Mouse (Mus musculus) testis, adult 10 weeks (tissue): ENCODE results near the gene Ntn3. TPM values are rescaled to one million over a fixed set of nuclear protein-coding genes. Genes with fewer than 3 reads are reported as not detected.

Experiments
- polyA plus RNA-seq: library from polyadenylated mRNA; stranded (reverse); fragments of 350-450 nt; fragmentation: Illumina TruSeq; extraction: RNeasy Lipid Tissue Mini Kit (QIAGEN cat#74804); gene quantifications from one replicate; pipeline ENCODE4 v1.2.3, GENCODE M21; 2014; ENCODE audit warnings: low read depth, low replicate concordance

Gene Ntn3
- 0.06 TPM for polyA plus RNA-seq

DNA sequence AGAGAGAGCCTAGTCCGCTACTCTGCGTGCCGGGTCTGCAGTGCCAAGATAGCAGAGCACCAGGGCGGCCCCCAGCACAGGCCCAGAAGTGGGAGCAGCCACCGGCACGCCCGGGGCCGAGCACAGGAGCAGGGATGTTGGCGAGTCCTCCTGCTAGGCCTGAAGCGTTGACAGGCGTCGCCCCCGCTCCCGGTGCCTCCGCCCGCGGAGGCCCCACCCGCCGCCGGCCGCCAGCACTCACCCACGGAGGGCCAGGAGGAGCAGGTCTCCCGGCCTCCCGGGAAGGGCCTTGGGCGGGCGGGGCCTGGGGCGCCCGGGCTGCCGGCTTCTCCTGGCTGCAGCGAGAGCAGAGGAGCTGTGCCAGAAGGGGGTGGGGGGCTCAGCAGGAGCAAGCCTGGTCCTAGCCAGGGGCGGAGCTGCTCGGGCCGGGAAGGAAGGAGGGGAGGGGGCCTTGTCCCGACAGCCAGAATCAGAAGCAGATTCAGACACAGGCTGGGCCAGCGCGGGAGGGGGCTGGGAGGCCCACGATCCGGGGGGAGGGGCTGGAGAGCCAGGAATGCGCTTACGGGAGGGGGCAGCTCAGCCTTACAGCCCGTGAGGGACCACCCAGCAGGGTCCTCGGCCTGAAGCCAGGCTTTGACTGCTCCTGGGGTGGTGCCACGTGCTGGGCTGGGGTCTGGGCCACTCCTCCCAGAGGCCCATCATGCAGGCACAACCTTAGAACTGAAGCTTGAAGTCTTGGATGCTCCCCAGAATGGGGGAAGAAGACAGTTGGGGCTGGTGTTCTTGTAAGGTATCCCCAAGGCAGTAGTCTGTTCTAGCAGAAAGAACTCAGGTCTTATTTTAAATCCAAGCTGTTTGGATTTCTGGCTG is at the start of gene Ntn3:
TSS of gene Ntn3 (minus strand) at position 489 of the 873 bp plus-strand sequence.

DNA sequence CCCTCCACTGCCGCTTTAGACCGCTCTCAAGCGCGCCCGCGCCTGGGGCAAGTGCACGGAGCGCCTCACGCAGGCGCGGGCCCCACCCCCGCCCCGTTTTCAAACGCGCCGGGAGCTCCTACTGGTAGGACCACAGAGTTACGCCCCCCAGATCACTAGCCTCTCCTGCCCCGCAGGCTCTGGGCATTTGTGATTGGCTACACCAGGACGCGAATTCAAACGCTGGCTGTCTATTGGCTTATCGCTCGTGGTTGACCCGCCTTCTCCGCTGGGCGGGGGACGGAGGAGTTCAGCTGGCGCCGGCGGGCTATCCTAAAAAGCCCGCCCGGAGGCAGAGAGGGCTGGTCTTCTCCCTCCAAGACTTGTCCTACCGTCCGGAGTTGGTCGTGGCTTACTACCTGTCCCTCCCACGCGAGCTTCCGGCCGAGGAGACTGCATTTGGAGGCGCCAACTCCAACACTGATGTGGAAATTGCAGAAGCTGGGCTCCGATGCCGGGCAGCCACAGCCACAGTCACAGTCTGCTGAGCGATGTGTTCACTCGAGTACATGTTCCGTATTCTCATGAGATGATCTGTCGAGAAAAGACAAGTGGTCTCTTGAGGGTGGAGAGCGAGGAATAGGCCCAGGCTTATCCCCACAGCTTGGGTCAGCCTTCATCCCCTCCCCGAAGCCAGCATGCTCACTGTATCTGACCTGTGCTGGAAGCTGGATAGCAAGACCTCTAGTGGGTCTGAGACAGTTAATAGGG is 42.2 kb upstream of the Ntn3 start, which contains the start of gene Ccnf:
TSS of gene Ccnf (minus strand) at position 165 of the 750 bp plus-strand sequence.

DNA sequence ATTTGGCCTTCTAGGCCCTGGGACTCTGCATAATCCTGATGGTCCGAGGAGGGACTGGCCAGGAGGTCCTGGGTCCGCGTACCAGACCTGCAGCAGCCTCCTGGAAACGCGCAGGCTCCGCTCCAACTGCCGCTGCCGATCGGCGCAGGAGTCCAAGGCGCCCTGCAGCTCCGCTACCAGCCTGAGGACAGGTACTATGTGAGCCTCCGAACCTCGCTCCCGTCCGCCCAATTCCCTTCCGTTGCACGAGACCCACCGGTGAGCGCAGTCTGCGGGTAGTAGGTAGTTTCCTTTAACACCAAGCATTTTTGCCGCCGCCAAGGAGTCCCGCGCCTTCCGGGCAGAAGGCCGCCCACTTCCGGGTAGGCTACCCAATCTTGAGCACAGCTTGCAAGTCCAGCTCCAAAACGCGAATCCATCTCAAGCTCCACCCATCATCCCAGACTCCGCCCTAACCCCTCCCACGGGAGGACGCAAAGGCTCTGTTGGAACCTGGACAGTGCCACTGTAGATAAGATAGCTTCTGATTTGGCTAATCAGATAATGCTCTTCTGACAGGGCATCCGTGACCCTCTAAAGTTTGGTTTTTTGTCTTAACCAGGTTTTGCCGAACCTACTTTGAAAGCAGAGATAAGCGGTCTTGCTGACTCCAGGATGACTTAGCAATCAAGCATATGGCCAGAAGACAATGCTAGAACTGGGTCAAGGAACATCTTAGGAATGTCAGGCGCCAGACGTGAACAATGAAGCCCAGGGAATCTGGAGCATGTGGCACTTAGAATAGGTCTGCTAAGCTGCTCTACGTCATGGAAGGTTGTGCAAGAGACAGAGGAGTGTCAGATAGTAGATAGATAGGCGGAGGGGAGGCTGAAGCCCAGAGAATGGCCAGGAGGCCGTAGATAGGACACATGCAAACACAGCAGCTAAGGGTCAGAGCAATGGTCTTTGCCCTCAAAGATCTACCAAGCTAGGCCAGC is 11.4 kb upstream of the Ntn3 start, which contains the start of gene Tedc2:
TSS of gene Tedc2 (minus strand) at position 417 of the 977 bp plus-strand sequence.

DNA sequence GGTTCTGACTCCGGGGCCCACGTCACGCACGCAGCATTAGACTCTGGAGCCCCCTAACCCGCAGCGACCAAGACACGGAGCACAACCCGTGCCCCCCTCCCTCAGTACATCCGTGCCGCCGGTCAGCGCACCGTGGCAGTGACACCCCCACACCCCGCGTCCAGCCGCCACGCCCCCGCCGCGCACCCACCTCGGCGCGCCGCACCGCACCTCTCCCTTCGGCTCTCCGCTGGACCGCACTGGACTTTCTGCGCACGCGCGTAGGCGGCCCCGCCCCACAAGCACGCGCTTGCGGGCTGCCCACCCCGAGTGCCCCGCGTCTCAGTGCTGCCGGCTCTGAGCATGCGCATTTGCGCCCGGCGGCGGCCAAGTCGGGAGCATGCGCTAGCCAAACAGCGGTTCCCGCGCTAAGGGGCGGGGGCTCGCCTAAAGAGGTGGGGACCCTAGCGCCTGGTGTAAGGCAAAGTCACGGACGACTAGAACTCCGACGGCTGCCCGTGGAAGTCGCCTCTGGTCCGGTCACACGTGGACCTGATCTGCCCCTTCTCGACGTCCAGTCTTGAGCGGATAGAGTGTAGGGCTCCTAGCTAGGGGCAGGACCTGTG is 3.9 kb downstream of the Ntn3 start, which contains the start of gene Tbc1d24:
TSS of gene Tbc1d24 (minus strand) at position 279 of the 605 bp plus-strand sequence.

DNA sequence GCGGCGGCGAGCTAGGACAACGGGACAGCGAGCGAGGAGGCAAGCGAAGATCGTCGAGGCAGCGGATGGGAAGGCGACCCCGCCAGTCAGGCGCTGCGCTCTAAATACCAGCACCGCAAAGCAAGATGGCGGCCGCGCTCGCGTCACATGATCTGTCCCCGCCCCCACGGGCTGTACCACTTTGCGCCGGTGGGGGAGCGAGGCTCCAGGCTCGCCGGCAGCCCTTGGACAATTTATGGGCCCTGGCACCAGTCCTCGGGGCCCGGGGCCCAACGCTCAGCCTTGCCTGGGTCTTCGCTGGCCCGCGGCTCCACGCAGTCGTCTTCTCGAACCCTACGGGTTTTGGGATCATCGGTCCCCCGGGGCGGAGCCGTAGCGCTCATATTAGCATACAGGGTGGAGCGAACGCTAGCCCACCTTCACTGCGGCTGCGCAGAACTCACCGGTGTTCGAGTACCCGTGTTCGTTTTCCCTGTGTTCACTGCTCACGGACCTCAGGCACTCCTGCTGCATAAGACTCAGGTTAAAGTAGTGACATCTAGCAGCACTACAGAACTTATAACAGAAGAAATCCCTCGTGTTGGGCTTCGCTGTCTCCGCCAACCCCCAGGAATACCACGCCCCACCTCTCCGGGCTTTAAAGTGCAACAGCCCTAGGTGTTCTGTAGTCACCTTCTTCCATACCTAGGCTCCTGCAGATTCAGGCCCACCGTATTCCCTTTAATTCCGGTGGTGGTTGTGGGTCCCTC is 39.8 kb downstream of the Ntn3 start, which contains the start of gene Atp6v0c:
TSS of gene Atp6v0c (minus strand) at position 386 of the 749 bp plus-strand sequence.

DNA sequence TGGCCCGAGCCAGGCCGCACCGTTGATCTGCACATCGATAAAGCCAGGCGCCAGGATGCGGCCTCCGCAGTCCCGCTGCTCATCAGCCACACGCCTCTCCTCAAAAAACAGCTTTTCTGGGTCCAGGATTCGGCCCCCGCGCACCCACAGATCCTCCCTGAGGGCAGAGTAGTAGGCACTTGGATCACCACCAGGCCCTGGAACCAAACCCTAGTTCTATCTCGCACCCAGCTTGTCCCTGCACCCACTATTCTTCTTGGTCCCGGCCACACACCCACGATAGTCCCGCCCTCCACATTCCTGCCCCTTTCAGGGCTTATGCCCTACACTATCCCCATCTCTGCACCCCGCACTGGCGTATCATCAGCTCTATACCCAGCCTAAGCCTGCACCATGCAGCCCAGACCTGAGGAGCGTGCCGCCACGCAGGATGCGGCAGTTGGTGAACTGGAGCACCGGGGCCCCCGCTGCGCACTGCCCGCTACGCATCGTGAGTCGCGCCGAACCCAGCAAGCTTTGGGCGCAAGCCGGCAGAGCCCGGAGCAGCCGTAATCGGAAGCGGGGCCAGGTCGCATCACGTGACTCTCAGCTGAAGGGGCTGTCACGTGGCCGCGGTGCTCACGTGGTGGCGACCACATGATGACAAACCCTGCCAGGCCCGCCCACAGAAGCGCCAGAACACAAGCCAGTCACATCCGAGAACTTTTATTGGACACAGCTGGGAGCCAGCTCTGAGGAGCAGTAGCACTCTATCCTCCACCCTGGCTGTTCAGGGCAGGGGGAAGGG is 46.0 kb downstream of the Ntn3 start, which contains the start of gene Amdhd2:
TSS of gene Amdhd2 (minus strand) at position 591 of the 787 bp plus-strand sequence.

Other genes with a start within 250 kb of the Ntn3 start
- not detected for gene Prss30, start 229.0 kb downstream of the Ntn3 start, polyA plus RNA-seq
- gene Prss22, start 211.4 kb downstream of the Ntn3 start, polyA plus RNA-seq: not detected
- not detected for gene Prss27, start 171.4 kb downstream of the Ntn3 start, polyA plus RNA-seq
- gene Kctd5, start 136.0 kb downstream of the Ntn3 start, polyA plus RNA-seq: 19.6 TPM
- gene Pdpk1, start 58.6 kb downstream of the Ntn3 start, polyA plus RNA-seq: 282 TPM
- gene Amdhd2, start 45.8 kb downstream of the Ntn3 start, polyA plus RNA-seq: 1.1 TPM
- gene Atp6v0c, start 39.8 kb downstream of the Ntn3 start, polyA plus RNA-seq: 19.8 TPM
- gene Tbc1d24, start 4.0 kb downstream of the Ntn3 start, polyA plus RNA-seq: 3.0 TPM
- 1.2 TPM for gene Tedc2, start 11.3 kb upstream of the Ntn3 start, polyA plus RNA-seq
- 5.3 TPM for gene Ccnf, start 42.0 kb upstream of the Ntn3 start, polyA plus RNA-seq
- 47.2 TPM for gene Abca17, start 141.5 kb upstream of the Ntn3 start, polyA plus RNA-seq
- gene Abca3, start 142.4 kb upstream of the Ntn3 start, polyA plus RNA-seq: 0.95 TPM
- gene Rnps1, start 205.0 kb upstream of the Ntn3 start, polyA plus RNA-seq: 56.3 TPM
- gene Eci1, start 217.1 kb upstream of the Ntn3 start, polyA plus RNA-seq: 2.9 TPM
- gene Dnase1l2, start 233.6 kb upstream of the Ntn3 start, polyA plus RNA-seq: 0.62 TPM